Mouse (Mus musculus) limb, embryonic 11.5 days (tissue): ENCODE data around the gene Ifnl2. TPM values are rescaled to one million over a fixed set of nuclear protein-coding genes. Genes with fewer than 3 reads are reported as not detected.
"Not testable (repeated sequence)": the region's sequence is repeated elsewhere in the genome, so short reads cannot be mapped to it uniquely, and the experiment has no call there.

Source experiments
- ATAC-seq: fragments of 200-750 bp; cut with Nextera tagmentation; 2 replicates; pipeline ENCODE4 v1.8.0; 2017; ENCODE audit warnings: low read depth; ENCODE audit not compliant: insufficient number of reproducible peaks, low FRiP score, low TSS enrichment
- DNase-seq: peaks from one replicate; pipeline ENCODE4 v3.0.0-alpha.2; 2015; ENCODE audit warnings: low spot score
- H3K27ac ChIP-seq: fragments of 300-500 bp; sonication (generic); replicated peaks from 2 replicates; pipeline ENCODE4 v1.5.1; 2014; ENCODE audit warnings: low read depth, mild to moderate bottlenecking, low read length
- H3K27me3 ChIP-seq: fragments of 300-500 bp; sonication (generic); 2 replicates; pipeline ENCODE4 v1.6.1; 2014; ENCODE audit warnings: mild to moderate bottlenecking, low read length, mixed read lengths; ENCODE audit not compliant: control insufficient read depth, insufficient read depth
- H3K36me3 ChIP-seq: fragments of 300-500 bp; sonication (generic); 2 replicates; pipeline ENCODE4 v1.6.1; 2014; ENCODE audit warnings: mild to moderate bottlenecking, low read length, moderate library complexity, mixed read lengths; ENCODE audit not compliant: control insufficient read depth, insufficient read depth
- H3K4me1 ChIP-seq: fragments of 300-500 bp; sonication (generic); 2 replicates; pipeline ENCODE4 v1.6.1; 2014; ENCODE audit warnings: low read length, mixed read lengths; ENCODE audit not compliant: control insufficient read depth, insufficient read depth
- H3K4me2 ChIP-seq: fragments of 300-500 bp; sonication (generic); 2 replicates; pipeline ENCODE4 v1.6.1; 2014; ENCODE audit warnings: low read depth, mild to moderate bottlenecking, moderate library complexity; ENCODE audit not compliant: severe bottlenecking
- H3K4me3 ChIP-seq: fragments of 300-500 bp; sonication (generic); 2 replicates; pipeline ENCODE4 v1.5.1; 2014; ENCODE audit warnings: low read depth, low read length
- H3K9ac ChIP-seq: fragments of 300-500 bp; sonication (generic); 2 replicates; pipeline ENCODE4 v1.6.1; 2014; ENCODE audit warnings: mild to moderate bottlenecking, low read length
- H3K9me3 ChIP-seq: fragments of 300-500 bp; sonication (generic); 2 replicates; pipeline ENCODE4 v1.6.1; 2016; ENCODE audit warnings: low read length; ENCODE audit not compliant: control insufficient read depth
- WGBS: fragments of 180-500 bp; shearing (Covaris S2); extraction: QIAGEN DNeasy Blood & Tissue Kit; methylation state at CpG from one replicate; pipeline ENCODE4 v1.1.7; 2014; 5-methylcytosine and 5-hydroxymethylcytosine counted together
- polyA plus RNA-seq: library from polyadenylated mRNA; unstranded; fragments of >200 nt; fragmentation: Nextera tagmentation; extraction: Ambion mirVana; gene quantifications from 2 replicates; pipeline ENCODE4 v1.2.1, GENCODE M21; 2014

Gene Ifnl2
- polyA plus RNA-seq, 1 experiment from 2014 or later = not detected

DNA sequence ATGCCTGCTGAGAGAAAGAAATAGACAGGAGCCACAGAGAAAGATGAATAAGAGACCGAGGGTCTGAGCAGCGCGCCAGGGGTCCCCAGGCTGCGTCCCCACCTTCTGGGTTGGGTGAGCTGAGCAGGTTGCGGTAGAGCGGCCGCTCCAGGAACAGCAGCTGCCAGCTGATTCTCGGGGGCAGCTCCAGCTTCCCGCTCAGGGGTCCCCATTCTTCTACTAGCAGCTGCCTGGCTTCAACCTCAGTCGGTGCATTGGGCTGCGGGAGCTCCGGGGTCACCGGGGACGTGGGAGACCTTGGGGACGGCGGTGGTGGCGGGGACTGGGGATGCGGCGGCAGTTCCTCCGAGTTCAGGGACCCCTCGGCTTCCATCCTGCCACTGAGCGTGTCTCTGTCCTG, 36.4 kb upstream of the Ifnl2 start:
- Histone ChIP-seq H3K36me3 (no peaks in the 10 kb centered on the region), H3K4me1 (peaks cover 4% of the 10 kb centered on the region; the same call in 1 of the 2 replicates), H3K9ac (no peak overlapping the region), H3K9me3 (no peaks in the 10 kb centered on the region), H3K4me2 (peak overlapping the region; percentile 35), H3K27ac (no peak overlapping the region), H3K4me3 (peak overlapping the region; percentile 20), H3K27me3 (peaks cover 39% of the 10 kb centered on the region)
- DNase-seq (no peak), ATAC-seq (no peak)
- 1% methylated on average over 22 of the region's 22 CpGs for WGBS

DNA sequence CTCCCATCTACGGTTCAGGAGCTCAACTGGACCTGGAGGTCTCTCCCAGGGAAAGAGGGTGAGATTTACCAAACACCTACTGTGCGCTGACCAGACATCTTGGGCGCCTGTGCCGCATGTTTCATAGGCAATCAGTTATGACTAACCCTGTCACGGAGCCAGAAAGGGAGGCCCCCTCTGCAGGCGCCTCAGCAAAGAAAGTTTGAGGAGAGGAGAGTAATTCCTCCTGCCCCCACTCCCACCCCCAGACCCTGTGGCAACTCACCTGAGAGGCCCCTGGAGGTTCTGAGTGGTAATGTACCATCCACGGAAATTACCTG, 35.6 kb upstream of the Ifnl2 start:
- H3K9me3 ChIP-seq = no peaks in the 10 kb centered on the region
- H3K27me3 ChIP-seq = peaks cover 39% of the 10 kb centered on the region
- no peak overlapping the region for H3K27ac ChIP-seq
- H3K4me1 ChIP-seq = peaks cover 4% of the 10 kb centered on the region; the same call in 1 of the 2 replicates
- no peaks in the 10 kb centered on the region for H3K36me3 ChIP-seq
- ATAC-seq = no peak
- 44% methylated on average over 7 of the region's 7 CpGs for WGBS
- H3K4me3 ChIP-seq = no peak overlapping the region
- no peak overlapping the region for H3K9ac ChIP-seq
- no peak overlapping the region for H3K4me2 ChIP-seq
- DNase-seq = no peak

GRCm38 (mm10) chr7:28545048-28545890, 35.0 kb upstream of the Ifnl2 start:
- ATAC-seq = no peak
- peak; percentile 44 for DNase-seq
- H3K9ac ChIP-seq = no peak overlapping the region
- peaks cover 39% of the 10 kb centered on the region for H3K27me3 ChIP-seq
- peaks cover 4% of the 10 kb centered on the region; the same call in 1 of the 2 replicates for H3K4me1 ChIP-seq
- no peak overlapping the region for H3K4me2 ChIP-seq
- WGBS = 23% methylated on average over 14 of the region's 14 CpGs
- H3K9me3 ChIP-seq = no peaks in the 10 kb centered on the region
- H3K36me3 ChIP-seq = no peaks in the 10 kb centered on the region
- no peak overlapping the region for H3K27ac ChIP-seq
- H3K4me3 ChIP-seq = no peak overlapping the region

DNA sequence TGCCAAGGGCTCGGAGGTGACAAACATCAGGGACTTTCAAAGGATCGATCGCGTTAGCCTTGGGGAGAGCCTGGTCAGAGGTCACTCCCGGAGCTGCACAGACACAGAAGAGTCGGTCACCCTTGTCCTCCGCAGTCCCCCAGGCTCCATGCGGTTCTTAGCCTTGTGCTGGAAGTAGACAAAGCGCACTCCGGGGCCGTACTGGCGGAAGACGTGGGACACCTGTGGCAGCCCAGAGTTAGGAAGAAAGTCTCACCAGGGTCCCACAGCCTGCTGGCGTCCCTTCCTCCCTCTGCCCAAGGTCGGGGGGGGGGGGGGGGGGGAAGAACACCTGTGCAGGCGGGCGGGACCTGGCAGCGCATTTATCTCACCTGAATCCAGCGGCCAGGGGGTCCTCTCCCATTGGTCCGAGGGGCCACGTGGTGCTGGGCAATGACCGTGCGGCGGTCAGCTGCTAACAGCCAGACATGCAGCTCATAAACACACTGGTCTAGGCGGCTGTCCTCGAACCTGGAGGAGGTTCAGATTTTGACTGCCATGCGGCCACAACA, 33.9 kb upstream of the Ifnl2 start:
- 5% methylated on average over 24 of the region's 27 CpGs for WGBS
- H3K9ac ChIP-seq = no peak overlapping the region
- DNase-seq (peak; percentile 47), ATAC-seq (no peak)
- peak overlapping the region; percentile 19 for H3K4me3 ChIP-seq
- H3K9me3 ChIP-seq = no peaks in the 10 kb centered on the region
- peaks cover 4% of the 10 kb centered on the region; the same call in 1 of the 2 replicates for H3K4me1 ChIP-seq
- H3K36me3 ChIP-seq = no peaks in the 10 kb centered on the region
- H3K4me2 ChIP-seq = peak overlapping the region; percentile 42
- H3K27ac ChIP-seq = no peak overlapping the region
- peaks cover 39% of the 10 kb centered on the region for H3K27me3 ChIP-seq

- H3K4me2 ChIP-seq = no peak within 1 kb of the TSS
- H3K4me3 ChIP-seq = no peak within 1 kb of the TSS
- peaks cover 17% of the 10 kb centered on the region for H3K27me3 ChIP-seq
- no peak within 1 kb of the TSS for H3K27ac ChIP-seq
- WGBS = 73% methylated on average over 4 of the region's 4 CpGs
- no peak for ATAC-seq
- no peak within 1 kb of the TSS for H3K9ac ChIP-seq
- no peak for DNase-seq
- no peaks in the 10 kb centered on the region for H3K36me3 ChIP-seq
- H3K4me1 ChIP-seq = no peaks in the 10 kb centered on the region
- no peaks in the 10 kb centered on the region for H3K9me3 ChIP-seq
Observed at GRCm38 (mm10) chr7:28540526-28540925, 30.3 kb upstream of the Ifnl2 start, which contains the start of gene Sycn. Sycn (plus strand) TSS chr7:28540885.

DNA sequence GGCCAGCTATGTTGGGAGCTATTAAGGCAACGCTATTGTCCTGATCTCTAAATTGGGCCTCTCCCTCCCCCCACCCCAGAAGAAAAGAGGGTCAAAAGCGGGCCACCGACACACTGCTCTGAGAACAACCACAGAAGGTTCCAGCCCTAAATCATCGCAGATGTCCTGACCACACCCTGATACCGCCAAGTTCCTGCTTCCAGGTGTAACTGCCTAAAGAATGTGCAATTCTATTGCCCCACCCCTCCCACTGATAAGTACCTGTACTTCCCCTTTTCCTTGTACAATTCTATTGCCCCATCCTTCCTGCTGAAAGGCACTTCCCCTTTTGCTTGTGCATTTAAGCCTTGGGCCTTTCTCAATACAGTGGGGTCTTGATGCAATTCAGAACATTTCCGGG, 28.6 kb upstream of the Ifnl2 start:
- H3K27me3 ChIP-seq, H3K9ac ChIP-seq, H3K9me3 ChIP-seq, H3K4me3 ChIP-seq, H3K4me1 ChIP-seq, H3K36me3 ChIP-seq, H3K4me2 ChIP-seq, DNase-seq, H3K27ac ChIP-seq, ATAC-seq: not testable (repeated sequence)
- whole genome bisulfite sequencing = 88% methylated on average over 6 of the region's 6 CpGs

- Histone ChIP-seq H3K4me1 (0 out of 2 replicates have a peak, but pooled peaks cover 3% of the 10 kb centered on the region), H3K27ac (no peak overlapping the region), H3K4me3 (no peak overlapping the region), H3K36me3 (no peaks in the 10 kb centered on the region), H3K27me3 (no peaks in the 10 kb centered on the region), H3K9ac (no peak overlapping the region), H3K9me3 (no peaks in the 10 kb centered on the region), H3K4me2 (no peak overlapping the region)
- DNase-seq (no peak), ATAC-seq (no peak)
- 45% methylated on average over 8 of the region's 8 CpGs for WGBS
Observed at GRCm38 (mm10) chr7:28532005-28532404, 21.8 kb upstream of the Ifnl2 start.

DNA sequence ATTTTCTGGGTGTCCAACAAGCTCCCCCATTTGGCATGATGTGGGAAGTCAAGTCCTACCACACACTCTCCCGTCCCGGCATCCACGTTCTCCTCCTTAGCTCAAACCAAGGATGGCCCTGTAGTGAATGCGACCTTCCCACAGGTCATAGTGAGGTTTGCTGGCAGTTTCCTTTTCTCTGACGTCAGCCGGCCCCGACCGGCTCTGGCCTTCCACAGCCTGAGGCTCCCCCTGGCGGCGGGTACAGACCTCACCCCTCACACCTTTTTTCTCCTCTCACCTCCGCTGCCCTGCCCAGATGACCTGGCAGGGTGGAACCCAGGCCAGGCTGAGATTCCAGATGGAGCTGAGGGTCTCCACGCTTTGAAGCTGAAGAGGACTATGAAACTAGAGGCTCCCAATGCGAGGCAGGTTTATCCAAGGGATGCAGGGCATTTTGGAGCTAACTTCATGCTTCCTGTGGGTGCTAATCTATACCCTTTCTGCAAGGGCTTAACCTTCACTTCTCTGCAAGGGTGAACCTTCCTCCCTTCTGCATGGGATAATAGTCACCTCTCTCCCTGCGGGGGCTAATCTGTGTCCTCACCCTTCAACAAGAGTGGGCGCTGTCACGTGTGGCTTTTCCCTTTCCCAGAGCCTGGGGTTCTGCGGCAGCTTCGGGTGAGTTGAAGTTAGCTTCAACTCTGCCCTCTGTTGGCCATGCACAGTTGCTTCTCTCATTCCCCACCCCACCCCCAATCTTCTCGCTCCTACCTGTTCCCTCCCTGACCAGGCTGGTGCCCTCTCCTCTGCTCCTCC, 17.9 kb upstream of the Ifnl2 start:
- Histone ChIP-seq H3K4me2 (no peak overlapping the region), H3K9ac (no peak overlapping the region), H3K4me3 (no peak overlapping the region), H3K9me3 (no peaks in the 10 kb centered on the region), H3K36me3 (no peaks in the 10 kb centered on the region), H3K27me3 (no peaks in the 10 kb centered on the region), H3K4me1 (0 out of 2 replicates have a peak, but pooled peaks cover 3% of the 10 kb centered on the region), H3K27ac (no peak overlapping the region)
- ATAC-seq (no peak), DNase-seq (peak; percentile 86)
- WGBS = 7% methylated on average over 19 of the region's 19 CpGs
